Mouse (Mus musculus): ENCODE results near the gene Casd1.

- TF ChIP-seq CTCF (conservative IDR thresholded peaks at IDR 0.05; ENCODE audit: insufficient read depth, insufficient read length, low read depth, low read length) (no peak), POLR2A (IDR thresholded peaks at IDR 0.05; ENCODE audit: low read depth, low read length) (no peak)
These were observed 34.2 kb downstream of the Casd1 start for GRCm38 (mm10) chr6:4634804-4635203.

All from kidney, adult 2 months (tissue).